Mouse (Mus musculus): ENCODE measurements around the gene Srarp.
A peak's percentile ranks its signal among the peaks of the same experiment; 100 is the strongest.

Srarp gene

GRCm38 (mm10) chr4:141425484-141426479 lies 10.1 kb downstream of the Srarp start:
- DNase-seq (ENCODE audit: low read depth, low spot score): no peak

DNA sequence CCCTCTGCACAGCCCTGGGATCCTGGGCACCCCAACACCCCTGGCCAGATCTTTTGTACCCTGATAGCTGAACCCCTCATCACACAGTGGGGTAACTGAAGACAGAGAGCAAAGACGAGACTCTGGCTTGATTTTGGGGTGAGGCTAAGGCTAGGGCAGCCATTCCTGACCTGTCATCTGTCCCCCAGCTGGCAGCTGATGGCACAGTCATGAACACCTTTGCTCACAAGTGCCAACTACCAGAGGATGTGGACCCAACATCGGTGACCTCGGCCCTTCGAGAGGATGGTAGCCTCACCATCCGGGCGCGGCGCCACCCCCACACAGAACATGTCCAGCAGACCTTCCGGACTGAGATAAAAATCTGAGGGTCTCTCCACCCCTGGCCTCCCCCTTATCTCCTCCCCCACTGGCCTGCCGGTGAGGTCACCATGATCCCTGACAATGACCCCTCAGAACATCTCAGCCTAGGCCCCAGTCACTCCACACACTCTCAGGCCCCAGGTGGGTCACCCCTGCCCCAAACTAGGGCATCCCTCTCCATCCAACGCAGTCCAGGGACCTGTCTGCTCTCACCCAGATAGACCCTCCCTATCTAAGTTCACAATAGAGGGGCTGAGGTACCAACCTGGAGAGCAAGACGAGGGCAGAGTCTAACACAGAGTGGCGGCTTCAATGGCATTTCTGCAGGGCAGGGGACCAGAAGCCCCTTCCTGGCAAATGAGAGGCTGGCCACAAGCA lies 12.0 kb downstream of the Srarp start:
- no peak for DNase-seq (ENCODE audit: low read depth, low spot score)

DNA sequence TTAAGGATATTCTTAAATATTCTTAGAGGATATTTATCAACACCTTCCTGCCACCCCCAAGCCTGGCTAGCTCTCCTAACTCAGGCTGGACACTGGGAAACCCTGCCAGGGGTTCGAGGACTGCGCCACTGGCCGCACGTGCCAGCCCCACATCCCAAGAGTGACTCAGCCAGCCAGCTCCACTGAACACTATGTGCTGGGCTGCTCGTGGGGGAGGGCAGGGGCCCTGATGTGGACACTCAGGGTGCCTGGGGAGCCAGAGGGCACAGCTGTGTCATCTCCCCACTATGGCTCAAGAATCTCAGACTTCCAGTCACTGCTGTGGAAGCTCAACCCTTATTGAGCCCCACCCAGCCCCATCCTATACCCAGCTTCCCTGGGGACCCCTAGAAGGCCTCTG lies 12.6 kb downstream of the Srarp start:
- no peak for DNase-seq (ENCODE audit: low read depth, low spot score)

DNA sequence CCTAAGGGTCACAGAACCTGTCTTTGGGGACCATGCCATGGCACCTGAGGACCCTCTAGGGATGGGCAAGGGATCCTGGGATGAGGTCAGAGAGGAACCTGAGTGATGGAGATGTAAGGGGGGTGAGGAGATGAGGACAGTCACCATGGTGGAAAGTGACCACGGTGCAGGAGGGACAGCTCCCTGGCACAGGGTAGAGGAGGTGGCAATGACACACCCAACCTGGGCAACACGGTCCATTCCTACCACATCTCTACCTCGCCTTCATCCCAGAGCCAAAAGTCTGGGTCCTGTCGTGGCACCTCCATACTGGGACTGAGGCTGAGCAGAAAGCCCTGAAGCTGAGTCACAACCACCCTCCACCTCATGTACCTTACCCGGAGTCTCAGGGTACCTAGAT lies 13.1 kb downstream of the Srarp start:
- DNase-seq (ENCODE audit: low read depth, low spot score): no peak

GRCm38 (mm10) chr4:141421423-141421822 lies 14.5 kb downstream of the Srarp start:
- no peak for DNase-seq (ENCODE audit: low read depth, low spot score)

GRCm38 (mm10) chr4:141420886-141421285 lies 15.0 kb downstream of the Srarp start:
- no peak for DNase-seq (ENCODE audit: low read depth, low spot score)

- no peak for DNase-seq (ENCODE audit: low read depth, low spot score)
These were observed 15.6 kb downstream of the Srarp start, which contains the start of gene Hspb7 for GRCm38 (mm10) chr4:141420192-141420829. Gene Hspb7 (plus strand): TSS chr4:141420779.

- no peak for DNase-seq (ENCODE audit: low read depth, low spot score)
These were observed 16.3 kb downstream of the Srarp start for GRCm38 (mm10) chr4:141419398-141420191.

DNA sequence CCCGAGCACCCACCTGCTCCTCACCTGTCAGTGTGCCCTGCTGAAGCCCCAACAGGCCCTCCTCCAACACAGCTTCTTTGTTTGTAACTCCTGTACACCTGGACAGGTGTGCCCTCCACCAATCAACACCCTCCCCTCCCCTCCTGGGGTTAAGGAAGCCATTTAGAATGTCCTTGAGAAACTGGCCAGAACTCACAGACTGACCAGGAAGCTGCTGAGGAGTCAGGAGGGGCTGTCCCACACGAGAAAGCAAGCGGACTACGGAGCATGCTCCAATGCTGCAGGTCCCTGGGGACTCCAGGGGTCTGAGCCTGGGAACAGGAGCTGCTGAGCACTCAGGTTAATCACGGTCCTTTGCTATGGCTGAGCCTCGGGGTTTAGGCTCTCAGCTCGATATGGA lies 20.0 kb downstream of the Srarp start, which contains the start of gene Clcnkb:
Gene Clcnkb, minus strand, starts transcription at position 91 of the 400 bp plus-strand sequence.
- no peak for DNase-seq (ENCODE audit: low read depth, low spot score)

GRCm38 (mm10) chr4:141411430-141411992 lies 24.4 kb downstream of the Srarp start:
- DNase-seq (ENCODE audit: low read depth, low spot score): no peak

- DNase-seq (ENCODE audit: low read depth, low spot score): no peak
These were observed 27.3 kb downstream of the Srarp start for GRCm38 (mm10) chr4:141408577-141408976.

DNA sequence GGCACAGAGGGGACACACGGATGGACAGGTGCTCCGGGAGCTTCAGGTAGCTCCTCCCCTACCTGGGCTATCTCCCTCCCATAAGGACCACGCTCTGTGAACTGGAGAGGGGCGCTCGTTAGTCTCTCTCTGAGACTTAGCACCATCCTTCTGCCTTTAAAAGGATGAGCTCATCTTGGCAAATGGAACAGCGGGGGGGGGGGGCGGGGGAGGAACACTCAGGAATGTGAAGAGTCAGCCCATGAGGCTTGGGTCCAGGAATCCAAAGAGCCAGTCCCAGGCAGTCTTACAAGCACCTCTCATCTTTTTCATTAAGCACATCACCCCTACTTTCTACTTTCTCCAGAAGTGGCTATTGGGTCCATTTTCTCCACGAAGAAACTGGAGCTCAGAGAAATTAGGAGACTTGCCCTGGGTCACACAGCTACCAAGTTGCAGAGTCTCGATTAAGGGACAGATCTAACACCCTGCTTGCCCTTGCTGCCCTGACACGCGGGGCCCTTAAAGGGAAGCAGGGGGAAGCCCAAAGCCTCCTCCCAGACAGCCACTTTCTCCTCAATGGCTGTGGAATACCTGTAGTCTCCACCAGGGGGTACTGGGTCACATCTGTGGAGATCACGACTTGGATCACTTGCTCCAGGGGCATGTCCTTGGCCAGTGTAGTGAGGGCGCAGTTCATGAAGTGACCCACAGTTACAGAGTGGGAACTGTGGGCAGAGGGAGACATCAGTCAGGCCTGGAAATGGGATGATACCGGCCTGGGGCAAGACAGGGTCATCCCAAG lies 29.2 kb downstream of the Srarp start:
- DNase-seq (ENCODE audit: low read depth, low spot score): peak; percentile 74

DNA sequence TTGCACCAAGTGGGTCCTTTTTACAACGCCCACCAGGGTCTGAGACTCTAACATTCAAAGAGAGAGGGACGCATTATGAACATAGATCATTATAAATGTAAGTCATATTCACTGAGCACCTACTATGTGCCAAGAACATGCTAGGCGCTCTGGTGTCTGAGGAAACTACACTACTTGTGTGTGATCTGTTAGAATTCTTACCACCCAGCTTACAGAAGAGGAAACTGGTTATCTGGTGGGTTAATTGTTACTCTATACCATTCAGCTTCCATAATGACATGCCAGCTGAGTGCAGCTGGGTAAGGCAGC lies 30.6 kb downstream of the Srarp start:
- no peak for DNase-seq (ENCODE audit: low read depth, low spot score)

GRCm38 (mm10) chr4:141404518-141405313 lies 31.2 kb downstream of the Srarp start:
- peak; percentile 85 for DNase-seq (ENCODE audit: low read depth, low spot score)

- no peak for DNase-seq (ENCODE audit: low read depth, low spot score)
These were observed 35.7 kb downstream of the Srarp start for GRCm38 (mm10) chr4:141400171-141400570.

DNA sequence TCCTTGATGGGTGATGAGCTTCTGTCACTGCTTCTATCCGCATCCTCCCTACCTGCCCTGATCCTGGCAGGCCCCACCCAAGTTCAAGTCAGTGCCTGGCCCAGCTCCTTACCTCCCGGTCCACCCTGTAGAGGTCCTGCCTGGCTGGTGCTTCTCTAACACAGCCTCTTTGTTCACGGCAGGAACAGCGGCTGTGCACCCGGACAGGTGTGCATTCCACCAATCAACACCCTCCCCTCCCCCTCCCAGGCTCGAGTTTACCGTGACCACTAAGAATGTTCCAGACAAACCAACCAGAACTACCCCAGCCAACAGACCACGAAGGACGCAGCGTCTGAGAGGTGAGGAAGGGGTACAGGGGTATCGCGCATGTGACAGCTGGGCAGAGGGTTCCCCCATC lies 37.4 kb downstream of the Srarp start, which contains the start of gene Clcnka:
Gene Clcnka, minus strand, starts transcription at position 180 of the 400 bp plus-strand sequence.
- DNase-seq (ENCODE audit: low read depth, low spot score): no peak

DNA sequence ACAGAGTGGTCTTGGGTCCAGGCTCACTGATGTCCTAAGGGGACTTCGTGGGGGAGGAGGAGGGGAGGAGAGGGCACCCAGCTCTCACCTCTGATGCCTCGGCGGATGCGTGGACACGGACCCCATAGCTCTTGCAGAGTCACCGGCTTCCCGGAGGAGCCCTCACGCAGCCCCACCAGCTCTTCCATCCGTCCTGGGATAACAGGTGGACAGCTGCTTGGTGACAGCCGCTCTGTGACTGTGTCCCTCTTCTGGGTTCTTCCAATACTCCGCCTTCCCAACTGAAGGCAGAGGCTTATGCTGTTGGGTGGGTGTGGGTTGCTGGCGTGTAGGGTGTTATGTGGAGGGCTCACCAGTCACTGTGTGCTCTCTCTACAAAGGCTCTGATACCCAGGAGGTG lies 38.0 kb downstream of the Srarp start:
- DNase-seq (ENCODE audit: low read depth, low spot score): no peak

DNA sequence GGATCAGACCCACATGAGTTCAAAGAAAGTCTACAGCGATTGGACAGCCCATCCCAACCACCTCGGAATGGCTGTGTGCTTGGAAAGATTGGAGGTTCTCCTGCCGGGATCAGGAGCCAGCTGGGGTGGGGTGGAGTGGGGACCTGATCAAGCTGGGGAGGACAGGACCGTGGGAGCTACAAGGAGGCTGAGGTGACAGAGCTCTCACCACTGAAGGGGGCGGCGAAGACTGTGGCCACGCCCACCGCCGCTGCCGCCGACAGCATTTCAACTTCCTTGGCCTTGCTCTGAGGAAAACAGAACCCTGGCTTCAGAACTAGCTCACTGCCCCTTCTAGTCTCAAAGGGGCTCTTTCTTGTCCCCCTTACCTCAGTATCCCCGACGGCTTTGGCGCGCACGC lies 41.2 kb downstream of the Srarp start:
- no peak for DNase-seq (ENCODE audit: low read depth, low spot score)

DNA sequence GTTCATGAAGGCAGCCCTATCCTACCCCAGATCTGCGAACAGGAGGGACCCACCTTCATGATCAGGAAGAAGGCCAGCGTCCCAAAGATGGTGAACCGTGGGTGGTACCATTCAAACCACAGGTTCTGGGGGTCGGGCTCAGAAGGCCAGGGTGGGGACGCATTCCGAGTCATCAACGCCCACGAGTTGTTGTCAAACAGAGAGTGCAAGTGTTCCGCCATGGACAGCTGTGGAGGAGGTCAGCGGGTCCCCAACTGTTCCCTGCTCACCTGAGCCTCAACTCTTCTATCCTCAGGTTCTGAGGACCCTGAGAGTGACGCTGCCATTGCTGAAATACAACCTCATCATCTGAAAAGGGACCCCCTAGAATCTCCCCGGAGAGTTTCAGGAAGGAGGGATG lies 44.6 kb downstream of the Srarp start:
- no peak for DNase-seq (ENCODE audit: low read depth, low spot score)

All from 3T3-L1 (cell line).